Mouse (Mus musculus): ENCODE results near the gene Nsmf.

DNA sequence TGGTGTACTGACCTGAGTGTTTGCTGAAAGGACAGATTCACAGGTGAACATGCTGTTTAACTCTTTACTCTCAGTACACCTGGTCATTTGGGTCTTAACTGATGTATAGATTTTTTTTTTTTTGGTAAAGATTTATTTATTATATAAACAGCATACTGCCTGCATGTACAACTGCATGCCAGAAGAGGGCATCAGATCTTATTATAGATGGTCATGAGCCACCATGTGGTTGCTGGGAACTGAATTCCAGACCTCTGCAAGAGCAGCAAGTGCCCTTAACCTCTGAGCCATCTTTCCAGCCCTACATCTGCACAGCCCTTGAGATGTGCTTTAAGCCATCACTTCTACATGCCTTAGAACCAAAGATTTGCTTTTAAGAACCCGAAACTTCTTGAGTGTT is 31.5 kb upstream of the Nsmf start:
- TF ChIP-seq CTCF (IDR thresholded peaks at IDR 0.05; ENCODE audit: low read depth, low read length), result no peak
- TF ChIP-seq GATA1 (IDR thresholded peaks at IDR 0.05; ENCODE audit: borderline replicate concordance, low read length), result no peak
- TF ChIP-seq TAL1 (conservative IDR thresholded peaks at IDR 0.05; ENCODE audit: low read depth, low read length), result no peak
